Mouse (Mus musculus) NIH3T3 (cell line): ENCODE data around the gene Nkx2-3.

ENCODE experiments used
- DNase-seq: peaks from one replicate; pipeline ENCODE4 v3.0.0-alpha.2; 2012; ENCODE audit warnings: low read depth

Gene Nkx2-3

GRCm38 (mm10) chr19:43612051-43612450, at the start of gene Nkx2-3:
TSS of gene Nkx2-3 (plus strand) at chr19:43612325.
- no peak for DNase-seq

- DNase-seq, result peak; percentile 94
Observed at GRCm38 (mm10) chr19:43563166-43563565, 49.0 kb upstream of the Nkx2-3 start.

GRCm38 (mm10) chr19:43568298-43568697, 43.8 kb upstream of the Nkx2-3 start:
- peak; percentile 31 for DNase-seq

GRCm38 (mm10) chr19:43569133-43569532, 43.0 kb upstream of the Nkx2-3 start:
- no peak for DNase-seq

- DNase-seq, result peak; percentile 94
Observed at GRCm38 (mm10) chr19:43570831-43571790, 41.0 kb upstream of the Nkx2-3 start.

GRCm38 (mm10) chr19:43579081-43579796, 32.9 kb upstream of the Nkx2-3 start:
- peak; percentile 69 for DNase-seq

- DNase-seq, result no peak
Observed at GRCm38 (mm10) chr19:43581185-43581584, 30.9 kb upstream of the Nkx2-3 start.

- DNase-seq, result no peak
Observed at GRCm38 (mm10) chr19:43583192-43583591, 28.9 kb upstream of the Nkx2-3 start.

GRCm38 (mm10) chr19:43583595-43583994, 28.5 kb upstream of the Nkx2-3 start:
- no peak for DNase-seq

GRCm38 (mm10) chr19:43584788-43585187, 27.3 kb upstream of the Nkx2-3 start:
- DNase-seq, result no peak

- no peak for DNase-seq
Observed at GRCm38 (mm10) chr19:43592026-43592425, 20.1 kb upstream of the Nkx2-3 start.

- DNase-seq, result no peak
Observed at GRCm38 (mm10) chr19:43596981-43597380, 15.1 kb upstream of the Nkx2-3 start.

- DNase-seq, result peak; percentile 50
Observed at GRCm38 (mm10) chr19:43598741-43599660, 13.1 kb upstream of the Nkx2-3 start.

GRCm38 (mm10) chr19:43599776-43600544, 12.2 kb upstream of the Nkx2-3 start:
- DNase-seq, result no peak

GRCm38 (mm10) chr19:43600545-43601331, 11.4 kb upstream of the Nkx2-3 start:
- no peak for DNase-seq

GRCm38 (mm10) chr19:43601440-43601839, 10.7 kb upstream of the Nkx2-3 start:
- no peak for DNase-seq

- DNase-seq, result no peak
Observed at GRCm38 (mm10) chr19:43601996-43602590, 10.0 kb upstream of the Nkx2-3 start.

GRCm38 (mm10) chr19:43603521-43603920, 8.6 kb upstream of the Nkx2-3 start:
- no peak for DNase-seq

- peak; percentile 27 for DNase-seq
Observed at GRCm38 (mm10) chr19:43604492-43605120, 7.5 kb upstream of the Nkx2-3 start.
